Mouse (Mus musculus) 3T3-L1 (cell line): ENCODE results near the gene Dhh.
A peak's percentile ranks its signal among the peaks of the same experiment; 100 is the strongest.
"Not testable (repeated sequence)": the region's sequence is repeated elsewhere in the genome, so short reads cannot be mapped to it uniquely, and the experiment has no call there.

Experiments
- DNase-seq: peaks from one replicate; pipeline ENCODE4 v3.0.0-alpha.2; 2015; ENCODE audit warnings: low read depth, low spot score

The Dhh gene

GRCm38 (mm10) chr15:98897928-98898800 lies at the start of gene Dhh:
Gene Dhh (minus strand): TSS chr15:98898540.
- DNase-seq = no peak

GRCm38 (mm10) chr15:98947884-98948283 lies 49.5 kb upstream of the Dhh start:
- no peak for DNase-seq

GRCm38 (mm10) chr15:98943133-98943532 lies 44.8 kb upstream of the Dhh start:
- DNase-seq = no peak

- no peak for DNase-seq
These were observed 43.7 kb upstream of the Dhh start for GRCm38 (mm10) chr15:98942081-98942480.

- peak; percentile 89 for DNase-seq
These were observed 43.2 kb upstream of the Dhh start for GRCm38 (mm10) chr15:98941539-98941938.

GRCm38 (mm10) chr15:98940816-98941215 lies 42.5 kb upstream of the Dhh start:
- DNase-seq = no peak

GRCm38 (mm10) chr15:98934217-98934839 lies 36.0 kb upstream of the Dhh start, which contains the start of gene Tuba1b:
Gene Tuba1b (minus strand): TSS chr15:98934565.
- DNase-seq = peak; percentile 87

GRCm38 (mm10) chr15:98933833-98934216 lies 35.5 kb upstream of the Dhh start:
- peak; percentile 98 for DNase-seq

- DNase-seq = peak; percentile 47
These were observed 34.8 kb upstream of the Dhh start for GRCm38 (mm10) chr15:98933004-98933671.

- DNase-seq = no peak
These were observed 32.7 kb upstream of the Dhh start for GRCm38 (mm10) chr15:98930998-98931397.

GRCm38 (mm10) chr15:98930017-98930734 lies 31.8 kb upstream of the Dhh start:
- peak; percentile 36 for DNase-seq

GRCm38 (mm10) chr15:98928598-98929240 lies 30.4 kb upstream of the Dhh start:
- peak; percentile 99 for DNase-seq

GRCm38 (mm10) chr15:98927566-98927965 lies 29.2 kb upstream of the Dhh start:
- no peak for DNase-seq

- DNase-seq = no peak
These were observed 26.3 kb upstream of the Dhh start for GRCm38 (mm10) chr15:98924682-98925081.

GRCm38 (mm10) chr15:98923031-98923537 lies 24.7 kb upstream of the Dhh start:
- DNase-seq = no peak

- no peak for DNase-seq
These were observed 24.2 kb upstream of the Dhh start for GRCm38 (mm10) chr15:98922581-98922980.

GRCm38 (mm10) chr15:98921510-98921909 lies 23.2 kb upstream of the Dhh start:
- DNase-seq = no peak

- DNase-seq = not testable (repeated sequence)
These were observed 20.2 kb upstream of the Dhh start for GRCm38 (mm10) chr15:98918499-98918895.

GRCm38 (mm10) chr15:98917538-98918498 lies 19.5 kb upstream of the Dhh start, which contains the start of gene Lmbr1l:
Gene Lmbr1l (minus strand): TSS chr15:98918231.
- DNase-seq = peak; percentile 100

- peak; percentile 81 for DNase-seq
These were observed 18.8 kb upstream of the Dhh start for GRCm38 (mm10) chr15:98917091-98917490.
